Mouse (Mus musculus): ENCODE measurements around the gene Platr25. TPM values are rescaled to one million over a fixed set of nuclear protein-coding genes. Genes with fewer than 3 reads are reported as not detected.

The Platr25 gene
- total RNA-seq, 1 experiment from 2014 or later = 88.0 TPM

Other genes with a start within 250 kb of the Platr25 start
- gene Zfp935, start 202.2 kb downstream of the Platr25 start, total RNA-seq (2017) = not detected in 2 replicates
- 12.9 and 20.8 TPM in 2 replicates for gene Zfp934, start 189.5 kb downstream of the Platr25 start, total RNA-seq (2017)
- gene 6720489N17Rik, start 136.5 kb downstream of the Platr25 start, total RNA-seq (2017) = 23.2 and 42.7 TPM in 2 replicates
- gene Gm5141, start 25.1 kb upstream of the Platr25 start, total RNA-seq (2017) = 7.3 and 9.3 TPM in 2 replicates
- gene Fbp2, start 97.7 kb upstream of the Platr25 start, total RNA-seq (2017) = not detected in 2 replicates
- 6.1 and 14.9 TPM in 2 replicates for gene Fbp1, start 127.6 kb upstream of the Platr25 start, total RNA-seq (2017)
- gene 2010111I01Rik, start 204.2 kb upstream of the Platr25 start, total RNA-seq (2017) = 47.1 and 62.7 TPM in 2 replicates